Mouse (Mus musculus) liver, embryonic 11.5 days (tissue): ENCODE results near the gene Tgfb2. TPM values are rescaled to one million over a fixed set of nuclear protein-coding genes. Genes with fewer than 3 reads are reported as not detected.

Experiments
- ATAC-seq: fragments of 200-750 bp; cut with Nextera tagmentation; replicated peaks from 2 replicates; pipeline ENCODE4 v1.8.0; 2017; ENCODE audit warnings: moderate number of reproducible peaks, mild to moderate bottlenecking, moderate TSS enrichment, moderate library complexity; ENCODE audit not compliant: low FRiP score
- DNase-seq: peaks from one replicate; pipeline ENCODE4 v3.0.0-alpha.2; 2017; ENCODE audit warnings: low spot score
- H3K27ac ChIP-seq: fragments of 300-500 bp; sonication (generic); 2 replicates; pipeline ENCODE4 v1.5.1; 2014; ENCODE audit warnings: mild to moderate bottlenecking, low read depth, low read length, control low read depth
- H3K27me3 ChIP-seq: fragments of 300-500 bp; sonication (generic); replicated peaks from 2 replicates; pipeline ENCODE4 v1.6.1; 2014; ENCODE audit warnings: low read length, mixed read lengths; ENCODE audit not compliant: control insufficient read depth, insufficient read depth
- H3K36me3 ChIP-seq: fragments of 300-500 bp; sonication (generic); 2 replicates; pipeline ENCODE4 v1.6.1; 2014; ENCODE audit warnings: mild to moderate bottlenecking, low read length, moderate library complexity, mixed read lengths; ENCODE audit not compliant: control insufficient read depth, insufficient read depth
- H3K4me1 ChIP-seq: fragments of 300-500 bp; sonication (generic); replicated peaks from 2 replicates; pipeline ENCODE4 v1.6.1; 2014; ENCODE audit warnings: low read length, mixed read lengths; ENCODE audit not compliant: control insufficient read depth, insufficient read depth
- H3K4me2 ChIP-seq: fragments of 300-500 bp; sonication (generic); 2 replicates; pipeline ENCODE4 v1.6.1; 2014; ENCODE audit warnings: mild to moderate bottlenecking, control low read depth, moderate library complexity
- H3K4me3 ChIP-seq: fragments of 300-500 bp; sonication (generic); 2 replicates; pipeline ENCODE4 v1.5.1; 2014; ENCODE audit warnings: low read depth, low read length, control low read depth
- H3K9ac ChIP-seq: fragments of 300-500 bp; sonication (generic); 2 replicates; pipeline ENCODE4 v1.6.1; 2014; ENCODE audit warnings: low read depth, low read length, control low read depth
- H3K9me3 ChIP-seq: fragments of 300-500 bp; sonication (generic); 2 replicates; pipeline ENCODE4 v1.6.1; 2016; ENCODE audit warnings: low read length, inconsistent platforms, mixed read lengths; ENCODE audit not compliant: control insufficient read depth
- WGBS: fragments of 180-500 bp; shearing (Covaris S2); extraction: QIAGEN DNeasy Blood & Tissue Kit; methylation state at CpG from one replicate; pipeline ENCODE4 v1.1.7; 2014; 5-methylcytosine and 5-hydroxymethylcytosine counted together
- polyA plus RNA-seq: library from polyadenylated mRNA; unstranded; fragments of >200 nt; fragmentation: Nextera tagmentation; extraction: Ambion mirVana; gene quantifications from 2 replicates; pipeline ENCODE4 v1.2.1, GENCODE M21; 2014

The Tgfb2 gene
- polyA plus RNA-seq, 1 experiment from 2014 or later = 18.9 TPM

- Histone ChIP-seq H3K27ac (no peak overlapping the region), H3K4me2 (no peak overlapping the region), H3K9me3 (no peaks in the 10 kb centered on the region), H3K4me3 (no peak overlapping the region), H3K36me3 (no peaks in the 10 kb centered on the region), H3K9ac (no peak overlapping the region), H3K4me1 (no peaks in the 10 kb centered on the region), H3K27me3 (no peaks in the 10 kb centered on the region)
- DNase-seq (no peak), ATAC-seq (no peak)
- WGBS = 91% methylated on average over 5 of the region's 5 CpGs
These were observed 81.3 kb downstream of the Tgfb2 start for GRCm38 (mm10) chr1:186624474-186624873.

- H3K4me1 ChIP-seq = no peaks in the 10 kb centered on the region
- no peak overlapping the region for H3K9ac ChIP-seq
- H3K4me2 ChIP-seq = no peak overlapping the region
- H3K27ac ChIP-seq = no peak overlapping the region
- H3K9me3 ChIP-seq = no peaks in the 10 kb centered on the region
- WGBS = 95% methylated on average over 3 of the region's 3 CpGs
- DNase-seq = no peak
- ATAC-seq = no peak
- H3K36me3 ChIP-seq = no peaks in the 10 kb centered on the region
- H3K4me3 ChIP-seq = no peak overlapping the region
- no peaks in the 10 kb centered on the region for H3K27me3 ChIP-seq
These were observed 84.0 kb downstream of the Tgfb2 start for GRCm38 (mm10) chr1:186621812-186622211.

- Histone ChIP-seq H3K9ac (no peak overlapping the region), H3K4me1 (no peaks in the 10 kb centered on the region), H3K4me3 (no peak overlapping the region), H3K27me3 (no peaks in the 10 kb centered on the region), H3K36me3 (no peaks in the 10 kb centered on the region), H3K4me2 (no peak overlapping the region), H3K9me3 (no peaks in the 10 kb centered on the region), H3K27ac (no peak overlapping the region)
- 86% methylated on average over 6 of the region's 6 CpGs for WGBS
- ATAC-seq = no peak
- DNase-seq = no peak
These were observed 87.5 kb downstream of the Tgfb2 start for GRCm38 (mm10) chr1:186618285-186618684.

GRCm38 (mm10) chr1:186611371-186611770 is 94.4 kb downstream of the Tgfb2 start:
- Histone ChIP-seq H3K4me1 (no peaks in the 10 kb centered on the region), H3K36me3 (no peaks in the 10 kb centered on the region), H3K9ac (no peak overlapping the region), H3K27me3 (no peaks in the 10 kb centered on the region), H3K9me3 (no peaks in the 10 kb centered on the region), H3K4me3 (no peak overlapping the region), H3K27ac (no peak overlapping the region), H3K4me2 (no peak overlapping the region)
- 86% methylated on average over 2 of the region's 2 CpGs for WGBS
- ATAC-seq (no peak), DNase-seq (no peak)

- H3K27ac ChIP-seq = no peak overlapping the region
- WGBS = 84% methylated on average over 5 of the region's 5 CpGs
- H3K4me3 ChIP-seq = no peak overlapping the region
- no peaks in the 10 kb centered on the region for H3K9me3 ChIP-seq
- no peak for DNase-seq
- H3K36me3 ChIP-seq = no peaks in the 10 kb centered on the region
- H3K4me2 ChIP-seq = no peak overlapping the region
- no peak for ATAC-seq
- H3K27me3 ChIP-seq = no peaks in the 10 kb centered on the region
- no peak overlapping the region for H3K9ac ChIP-seq
- no peaks in the 10 kb centered on the region for H3K4me1 ChIP-seq
These were observed 95.3 kb downstream of the Tgfb2 start for GRCm38 (mm10) chr1:186610481-186610880.

- Histone ChIP-seq H3K4me1 (no peaks in the 10 kb centered on the region), H3K9me3 (no peaks in the 10 kb centered on the region), H3K9ac (no peak overlapping the region), H3K27ac (no peak overlapping the region), H3K36me3 (no peaks in the 10 kb centered on the region), H3K4me2 (no peak overlapping the region), H3K27me3 (no peaks in the 10 kb centered on the region), H3K4me3 (no peak overlapping the region)
- WGBS = 51% methylated on average over 9 of the region's 10 CpGs
- DNase-seq (no peak), ATAC-seq (no peak)
These were observed 96.0 kb downstream of the Tgfb2 start for GRCm38 (mm10) chr1:186609793-186610233.

GRCm38 (mm10) chr1:186608116-186608515 is 97.7 kb downstream of the Tgfb2 start:
- Histone ChIP-seq H3K27ac (no peak overlapping the region), H3K4me1 (no peaks in the 10 kb centered on the region), H3K9me3 (no peaks in the 10 kb centered on the region), H3K9ac (no peak overlapping the region), H3K27me3 (no peaks in the 10 kb centered on the region), H3K36me3 (no peaks in the 10 kb centered on the region), H3K4me3 (no peak overlapping the region), H3K4me2 (no peak overlapping the region)
- DNase-seq = no peak
- WGBS = 80% methylated on average over 3 of the region's 3 CpGs
- no peak for ATAC-seq

- Histone ChIP-seq H3K9ac (no peak overlapping the region), H3K27me3 (no peaks in the 10 kb centered on the region), H3K9me3 (no peaks in the 10 kb centered on the region), H3K4me3 (no peak overlapping the region), H3K4me1 (no peaks in the 10 kb centered on the region), H3K36me3 (no peaks in the 10 kb centered on the region), H3K4me2 (no peak overlapping the region), H3K27ac (no peak overlapping the region)
- no peak for DNase-seq
- no peak for ATAC-seq
- WGBS = 50% methylated on average over 2 of the region's 2 CpGs
These were observed 100.2 kb downstream of the Tgfb2 start for GRCm38 (mm10) chr1:186605635-186606034.

GRCm38 (mm10) chr1:186604124-186604523 is 101.7 kb downstream of the Tgfb2 start:
- no peak overlapping the region for H3K4me3 ChIP-seq
- no peak overlapping the region for H3K27ac ChIP-seq
- no peak for ATAC-seq
- no peaks in the 10 kb centered on the region for H3K9me3 ChIP-seq
- H3K27me3 ChIP-seq = no peaks in the 10 kb centered on the region
- H3K4me1 ChIP-seq = no peaks in the 10 kb centered on the region
- H3K4me2 ChIP-seq = no peak overlapping the region
- no peak overlapping the region for H3K9ac ChIP-seq
- H3K36me3 ChIP-seq = no peaks in the 10 kb centered on the region
- 84% methylated on average over 5 of the region's 5 CpGs for WGBS
- no peak for DNase-seq
